Mouse (Mus musculus): ENCODE results near the gene Eif4ebp2.

Eif4ebp2 gene

GRCm38 (mm10) chr10:61486551-61487339, 34.3 kb upstream of the Eif4ebp2 start:
- TF ChIP-seq POU5F1 (IDR thresholded peaks at IDR 0.05; ENCODE audit: borderline replicate concordance, low read length) (no peak), NANOG (IDR thresholded peaks at IDR 0.05; ENCODE audit: borderline replicate concordance, low read length) (no peak), CTCF (conservative IDR thresholded peaks at IDR 0.05; ENCODE audit: low read length) (no peak)
- peaks cover 3% of the 10 kb centered on the region for H3K4me1 ChIP-seq (replicated peaks; ENCODE audit: low read depth, low read length)
- H3K27me3 ChIP-seq (ENCODE audit: insufficient read depth, low read length): no peaks in the 10 kb centered on the region
- H3K9me3 ChIP-seq (ENCODE audit: low read length): no peaks in the 10 kb centered on the region
- no peak overlapping the region for H3K4me3 ChIP-seq (replicated peaks; ENCODE audit: low read length)
- H3K36me3 ChIP-seq (ENCODE audit: insufficient read depth, low read length): no peaks in the 10 kb centered on the region

- no peaks in the 10 kb centered on the region; the same call in 1 of the 2 replicates for H3K4me1 ChIP-seq (replicated peaks; ENCODE audit: low read depth, low read length)
- H3K9me3 ChIP-seq (ENCODE audit: low read length): no peaks in the 10 kb centered on the region
- no peak for TF ChIP-seq NANOG (IDR thresholded peaks at IDR 0.05; ENCODE audit: borderline replicate concordance, low read length)
- TF ChIP-seq POU5F1 (IDR thresholded peaks at IDR 0.05; ENCODE audit: borderline replicate concordance, low read length): no peak
- no peak for TF ChIP-seq CTCF (conservative IDR thresholded peaks at IDR 0.05; ENCODE audit: low read length)
- H3K27me3 ChIP-seq (ENCODE audit: insufficient read depth, low read length): no peaks in the 10 kb centered on the region
- H3K36me3 ChIP-seq (ENCODE audit: insufficient read depth, low read length): no peaks in the 10 kb centered on the region
- no peak overlapping the region for H3K4me3 ChIP-seq (replicated peaks; ENCODE audit: low read length)
These were observed 32.3 kb upstream of the Eif4ebp2 start for GRCm38 (mm10) chr10:61484801-61485200.

- H3K36me3 ChIP-seq (ENCODE audit: insufficient read depth, low read length): no peaks in the 10 kb centered on the region
- peaks cover 6% of the 10 kb centered on the region; the same call in 1 of the 2 replicates for H3K4me1 ChIP-seq (replicated peaks; ENCODE audit: low read depth, low read length)
- H3K4me3 ChIP-seq (replicated peaks; ENCODE audit: low read length): no peak overlapping the region
- H3K27me3 ChIP-seq (ENCODE audit: insufficient read depth, low read length): peaks cover 3% of the 10 kb centered on the region
- TF ChIP-seq NANOG (IDR thresholded peaks at IDR 0.05; ENCODE audit: borderline replicate concordance, low read length) (no peak), CTCF (conservative IDR thresholded peaks at IDR 0.05; ENCODE audit: low read length) (no peak), POU5F1 (IDR thresholded peaks at IDR 0.05; ENCODE audit: borderline replicate concordance, low read length) (no peak)
- H3K9me3 ChIP-seq (ENCODE audit: low read length): no peaks in the 10 kb centered on the region
These were observed 30.3 kb upstream of the Eif4ebp2 start for GRCm38 (mm10) chr10:61482771-61483170.

GRCm38 (mm10) chr10:61480488-61480887, 28.0 kb upstream of the Eif4ebp2 start:
- Histone ChIP-seq H3K4me1 (replicated peaks; ENCODE audit: low read depth, low read length) (peaks cover 15% of the 10 kb centered on the region; the same call in 1 of the 2 replicates), H3K27me3 (ENCODE audit: insufficient read depth, low read length) (peaks cover 23% of the 10 kb centered on the region), H3K4me3 (replicated peaks; ENCODE audit: low read length) (no peak overlapping the region), H3K36me3 (ENCODE audit: insufficient read depth, low read length) (no peaks in the 10 kb centered on the region), H3K9me3 (ENCODE audit: low read length) (no peaks in the 10 kb centered on the region)
- no peak for TF ChIP-seq POU5F1 (IDR thresholded peaks at IDR 0.05; ENCODE audit: borderline replicate concordance, low read length)
- TF ChIP-seq NANOG (IDR thresholded peaks at IDR 0.05; ENCODE audit: borderline replicate concordance, low read length): no peak
- no peak for TF ChIP-seq CTCF (conservative IDR thresholded peaks at IDR 0.05; ENCODE audit: low read length)

- H3K36me3 ChIP-seq (ENCODE audit: insufficient read depth, low read length): no peaks in the 10 kb centered on the region
- peaks cover 23% of the 10 kb centered on the region for H3K27me3 ChIP-seq (ENCODE audit: insufficient read depth, low read length)
- TF ChIP-seq CTCF (conservative IDR thresholded peaks at IDR 0.05; ENCODE audit: low read length) (no peak), NANOG (IDR thresholded peaks at IDR 0.05; ENCODE audit: borderline replicate concordance, low read length) (no peak), POU5F1 (IDR thresholded peaks at IDR 0.05; ENCODE audit: borderline replicate concordance, low read length) (no peak)
- peaks cover 19% of the 10 kb centered on the region for H3K4me1 ChIP-seq (replicated peaks; ENCODE audit: low read depth, low read length)
- H3K9me3 ChIP-seq (ENCODE audit: low read length): no peaks in the 10 kb centered on the region
- no peak overlapping the region for H3K4me3 ChIP-seq (replicated peaks; ENCODE audit: low read length)
These were observed 27.5 kb upstream of the Eif4ebp2 start for GRCm38 (mm10) chr10:61479927-61480326.

GRCm38 (mm10) chr10:61479461-61479860, 27.0 kb upstream of the Eif4ebp2 start:
- no peak for TF ChIP-seq NANOG (IDR thresholded peaks at IDR 0.05; ENCODE audit: borderline replicate concordance, low read length)
- Histone ChIP-seq H3K27me3 (ENCODE audit: insufficient read depth, low read length) (peaks cover 23% of the 10 kb centered on the region), H3K9me3 (ENCODE audit: low read length) (no peaks in the 10 kb centered on the region), H3K4me1 (replicated peaks; ENCODE audit: low read depth, low read length) (peaks cover 22% of the 10 kb centered on the region), H3K4me3 (replicated peaks; ENCODE audit: low read length) (no peak overlapping the region), H3K36me3 (ENCODE audit: insufficient read depth, low read length) (no peaks in the 10 kb centered on the region)

GRCm38 (mm10) chr10:61476440-61477165, 24.1 kb upstream of the Eif4ebp2 start:
- Histone ChIP-seq H3K4me1 (replicated peaks; ENCODE audit: low read depth, low read length) (peaks cover 22% of the 10 kb centered on the region), H3K36me3 (ENCODE audit: insufficient read depth, low read length) (no peaks in the 10 kb centered on the region), H3K4me3 (replicated peaks; ENCODE audit: low read length) (peak overlapping the region; percentile 92), H3K27me3 (ENCODE audit: insufficient read depth, low read length) (peaks cover 25% of the 10 kb centered on the region), H3K9me3 (ENCODE audit: low read length) (no peaks in the 10 kb centered on the region)
- TF ChIP-seq CTCF (conservative IDR thresholded peaks at IDR 0.05; ENCODE audit: low read length) (no peak), POU5F1 (IDR thresholded peaks at IDR 0.05; ENCODE audit: borderline replicate concordance, low read length) (no peak), NANOG (IDR thresholded peaks at IDR 0.05; ENCODE audit: borderline replicate concordance, low read length) (no peak)

- H3K4me3 ChIP-seq (replicated peaks; ENCODE audit: low read length): peak within 1 kb of the TSS; percentile 92
- H3K36me3 ChIP-seq (ENCODE audit: insufficient read depth, low read length): no peaks in the 10 kb centered on the region
- no peak for TF ChIP-seq POU5F1 (IDR thresholded peaks at IDR 0.05; ENCODE audit: borderline replicate concordance, low read length)
- TF ChIP-seq NANOG (IDR thresholded peaks at IDR 0.05; ENCODE audit: borderline replicate concordance, low read length): no peak
- TF ChIP-seq CTCF (conservative IDR thresholded peaks at IDR 0.05; ENCODE audit: low read length): no peak
- no peaks in the 10 kb centered on the region for H3K9me3 ChIP-seq (ENCODE audit: low read length)
- H3K27me3 ChIP-seq (ENCODE audit: insufficient read depth, low read length): peaks cover 25% of the 10 kb centered on the region
- H3K4me1 ChIP-seq (replicated peaks; ENCODE audit: low read depth, low read length): peaks cover 22% of the 10 kb centered on the region
These were observed 23.4 kb upstream of the Eif4ebp2 start, which contains the start of gene Lrrc20 for GRCm38 (mm10) chr10:61475594-61476439. TSS of gene Lrrc20 (plus strand) at chr10:61475801.

All from E14TG2a.4 (cell line).